8 mouse cellular contexts compared by ENCODE assay signal in genomic region chrX:8892343-8893155, GRCm38 (mm10). TPM values are rescaled to one million over a fixed set of nuclear protein-coding genes. Genes with fewer than 3 reads are reported as not detected.
DNase-seq lines count a peak whose midpoint lies in the region; ATAC-seq and TF ChIP-seq lines count a peak whose summit lies in the region.

B630019K06Rik (plus strand) TSS chrX:8892382.

- WGBS in hindbrain, embryonic 12.5 days = 19% methylated on average over 54 of the region's 95 CpGs
- 9% methylated on average over 14 of the region's 95 CpGs for WGBS in lung, postnatal 0 days

- H3K4me3 ChIP-seq in hindbrain, embryonic 12.5 days = peak within 1 kb of the TSS; percentile 55
- peak within 1 kb of the TSS; percentile 47 for H3K4me3 ChIP-seq in lung, postnatal 0 days (ENCODE audit: low read depth, low read length)

- no peak for TF ChIP-seq EP300 in lung, postnatal 0 days (IDR thresholded peaks at IDR 0.05)

- H3K27me3 ChIP-seq in hindbrain, embryonic 12.5 days = no peaks in the 10 kb centered on the region
- H3K27me3 ChIP-seq in lung, postnatal 0 days (replicated peaks; ENCODE audit: insufficient read depth, low read length) = no peaks in the 10 kb centered on the region

- 0 out of 2 replicates have a peak, but pooled peaks cover 3% of the 10 kb centered on the region for H3K9me3 ChIP-seq in hindbrain, embryonic 12.5 days (replicated peaks)
- H3K9me3 ChIP-seq in lung, postnatal 0 days (ENCODE audit: low read length) = no peaks in the 10 kb centered on the region

- H3K4me2 ChIP-seq in hindbrain, embryonic 12.5 days (replicated peaks) = peak within 1 kb of the TSS; percentile 62
- peak within 1 kb of the TSS; percentile 65 for H3K4me2 ChIP-seq in lung, postnatal 0 days (replicated peaks; ENCODE audit: low read depth, low read length)

- peak within 1 kb of the TSS; percentile 78 for H3K9ac ChIP-seq in hindbrain, embryonic 12.5 days
- H3K9ac ChIP-seq in lung, postnatal 0 days (replicated peaks; ENCODE audit: low read depth) = peak within 1 kb of the TSS; percentile 43

- peak within 1 kb of the TSS; percentile 87 for H3K27ac ChIP-seq in hindbrain, embryonic 12.5 days
- H3K27ac ChIP-seq in lung, postnatal 0 days (ENCODE audit: low read length) = peak within 1 kb of the TSS; percentile 78

- peak; percentile 89 for ATAC-seq in hindbrain, embryonic 12.5 days (ENCODE audit: low FRiP score)
- ATAC-seq in lung, postnatal 0 days = peak; percentile 97

- DNase-seq in Muller cell, postnatal 12 days (ENCODE audit: inconsistent ontology term) = peak; percentile 83
- peak; percentile 50 for DNase-seq in cerebellum, adult 9-11 months
- DNase-seq in frontal cortex, postnatal 25 days (ENCODE audit: low spot score in 2 of 2) = peak; percentile 20 to 36
- peak; percentile 45 to 49 for DNase-seq in layer of hippocampus, postnatal 14 days (ENCODE audit: low spot score in 2 of 2)
- peak; percentile 73 for DNase-seq in lung, postnatal 0 days (ENCODE audit: low spot score)
- DNase-seq in ovary, postnatal 14 days (ENCODE audit: low spot score) = peak; percentile 46
- DNase-seq in thymus, postnatal 36 days = peak; percentile 51 to 67

- H3K4me1 ChIP-seq in hindbrain, embryonic 12.5 days = no peaks in the 10 kb centered on the region; the same call in 1 of the 2 replicates
- no peaks in the 10 kb centered on the region for H3K4me1 ChIP-seq in lung, postnatal 0 days (ENCODE audit: insufficient read depth, low read depth, low read length)

- no peaks in the 10 kb centered on the region for H3K36me3 ChIP-seq in hindbrain, embryonic 12.5 days
- H3K36me3 ChIP-seq in lung, postnatal 0 days (ENCODE audit: insufficient read depth, low read length) = no peaks in the 10 kb centered on the region

- no peak for TF ChIP-seq CTCF in lung, postnatal 0 days (IDR thresholded peaks at IDR 0.05)

RNA-seq across cellular contexts. Expression of gene B630019K06Rik, which starts in this region (rescaled TPM):
- 16.6 and 17.2 TPM in 2 replicates for polyA plus RNA-seq in hindbrain, embryonic 12.5 days (2016; fragmentation: Nextera tagmentation; extraction: Ambion mirVana)
- total RNA-seq in layer of hippocampus, postnatal 14 days (2021) = 10 to 100 TPM; 28.5 to 30.2 TPM
- 2.2 and 2.7 TPM in 2 replicates for polyA plus RNA-seq in lung, postnatal 0 days (2015; fragmentation: Nextera tagmentation; extraction: Ambion mirVana)

Comparison
In these comparisons a context has a peak if more than half of its experiments do, and no peak if none do; other contexts are left out.
1. Peak in every context shown above with its lines: DNase-seq, ATAC-seq, H3K4me3 ChIP-seq and H3K27ac ChIP-seq.
2. DNase-seq: peak in every context shown above with its lines; median percentile 83 in Muller cell, postnatal 12 days; 73 in lung, postnatal 0 days; 59 in thymus, postnatal 36 days; 50 in cerebellum, adult 9-11 months; 47 in layer of hippocampus, postnatal 14 days; 46 in ovary, postnatal 14 days; 28 in frontal cortex, postnatal 25 days.